Mouse (Mus musculus): ENCODE results near the gene Dmrta1.

Gene Dmrta1

DNA sequence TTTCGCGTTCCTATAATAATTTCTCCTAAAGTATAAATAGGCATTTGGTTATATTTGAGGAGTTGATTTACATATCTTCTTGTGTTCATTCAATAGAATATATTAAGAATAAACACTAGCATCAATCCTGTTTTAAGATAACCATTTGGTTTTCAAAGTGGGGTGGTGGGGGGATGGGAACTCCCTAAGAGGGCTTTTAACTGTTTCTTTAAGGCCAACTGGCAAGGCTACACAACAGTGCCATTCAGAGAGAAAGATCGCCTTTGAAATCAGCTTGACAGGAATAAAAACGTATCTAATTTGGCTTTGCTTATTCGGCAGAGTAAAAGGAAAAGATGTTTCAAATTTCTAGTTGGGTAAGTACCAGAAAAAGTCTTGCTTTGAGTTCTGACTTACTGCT, at the start of gene Dmrta1:
Gene Dmrta1 (plus strand): TSS at position 242 of the 400 bp plus-strand sequence.
- no peaks in the 10 kb centered on the region for H3K36me3 ChIP-seq (ENCODE audit: control insufficient read depth, insufficient read depth, low read length, poor library complexity, severe bottlenecking)
- no peak for DNase-seq (ENCODE audit: low read depth, low spot score)
- no peaks in the 10 kb centered on the region for H3K27me3 ChIP-seq (ENCODE audit: control insufficient read depth, insufficient read depth, low read length, poor library complexity, severe bottlenecking)

DNA sequence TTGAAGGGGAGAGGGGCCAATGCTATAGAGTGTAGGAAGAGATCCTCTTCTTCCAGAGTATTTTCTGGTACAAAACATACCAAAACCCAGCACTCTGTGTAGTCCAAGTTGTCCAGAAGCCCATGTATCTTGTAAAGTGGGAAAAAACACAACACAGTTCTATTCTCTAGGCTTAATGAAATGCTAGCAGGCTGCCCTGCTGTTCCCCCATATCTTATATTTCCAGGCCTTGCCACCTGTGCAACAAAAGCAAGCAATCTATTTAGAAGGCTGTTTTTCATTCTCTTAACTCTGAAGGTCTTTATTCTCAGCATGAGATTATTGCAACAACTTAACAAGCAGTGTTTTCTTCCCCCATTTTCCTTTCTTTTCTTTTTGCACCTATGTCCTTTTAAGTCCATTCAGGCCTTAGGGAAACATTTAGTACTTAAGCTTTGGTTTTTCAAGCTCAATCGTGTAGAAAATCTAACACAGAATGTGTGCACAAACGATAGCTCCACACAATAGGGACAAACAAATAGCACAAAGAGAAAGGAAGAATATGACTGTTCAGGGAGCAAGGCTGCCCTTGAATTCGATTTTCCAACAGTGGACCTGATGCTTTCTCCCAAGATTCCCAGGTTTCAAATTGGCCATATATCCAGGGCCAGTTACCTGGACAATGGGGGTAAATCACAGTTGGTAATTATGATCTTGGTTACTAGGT, 48.7 kb upstream of the Dmrta1 start:
- no peaks in the 10 kb centered on the region for H3K27me3 ChIP-seq (ENCODE audit: control insufficient read depth, insufficient read depth, low read length, poor library complexity, severe bottlenecking)
- no peaks in the 10 kb centered on the region for H3K36me3 ChIP-seq (ENCODE audit: control insufficient read depth, insufficient read depth, low read length, poor library complexity, severe bottlenecking)
- no peak for DNase-seq (ENCODE audit: low read depth, low spot score)

DNA sequence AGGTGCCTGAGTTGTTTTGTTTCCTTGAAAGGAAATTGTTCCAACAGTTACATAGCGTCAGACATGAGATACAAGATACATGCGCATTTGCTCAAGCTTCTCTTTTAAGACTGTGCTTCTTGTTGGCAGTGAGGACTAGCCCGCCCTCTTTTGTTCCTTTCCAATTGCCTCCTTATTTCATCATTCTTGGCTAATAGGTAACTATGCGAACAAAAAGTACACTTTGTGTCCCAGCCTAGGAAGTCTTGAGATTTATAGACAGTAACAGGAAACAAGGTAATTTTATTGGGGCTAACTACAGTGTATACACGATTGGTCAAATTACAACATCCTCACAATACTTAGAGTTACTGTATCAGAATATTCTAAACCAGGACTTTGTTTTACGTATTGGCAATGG, 47.7 kb upstream of the Dmrta1 start:
- Histone ChIP-seq H3K36me3 (ENCODE audit: control insufficient read depth, insufficient read depth, low read length, poor library complexity, severe bottlenecking) (no peaks in the 10 kb centered on the region), H3K27me3 (ENCODE audit: control insufficient read depth, insufficient read depth, low read length, poor library complexity, severe bottlenecking) (no peaks in the 10 kb centered on the region; the same call in 1 of the 2 replicates)
- DNase-seq (ENCODE audit: low read depth, low spot score) = no peak

DNA sequence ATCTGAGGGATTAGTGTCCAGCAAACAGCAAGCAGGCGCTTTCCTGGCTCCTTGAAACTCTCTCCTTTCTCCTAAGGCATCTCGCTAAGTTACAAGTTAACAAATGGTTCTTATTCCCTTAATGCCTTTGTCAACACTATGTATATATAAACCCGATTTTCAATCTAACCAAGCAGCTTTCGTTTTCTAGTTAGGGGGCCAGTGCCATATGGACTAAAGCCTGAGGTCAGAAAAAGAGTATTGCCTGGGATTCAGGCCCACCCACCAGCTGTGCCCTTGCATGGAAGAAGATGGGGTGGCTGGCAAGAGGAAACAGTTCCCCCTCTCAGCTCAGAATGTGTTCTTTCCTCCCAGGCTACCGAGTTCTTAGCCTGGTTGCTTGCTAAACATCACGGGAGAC, 40.6 kb upstream of the Dmrta1 start:
- DNase-seq (ENCODE audit: low read depth, low spot score) = no peak

DNA sequence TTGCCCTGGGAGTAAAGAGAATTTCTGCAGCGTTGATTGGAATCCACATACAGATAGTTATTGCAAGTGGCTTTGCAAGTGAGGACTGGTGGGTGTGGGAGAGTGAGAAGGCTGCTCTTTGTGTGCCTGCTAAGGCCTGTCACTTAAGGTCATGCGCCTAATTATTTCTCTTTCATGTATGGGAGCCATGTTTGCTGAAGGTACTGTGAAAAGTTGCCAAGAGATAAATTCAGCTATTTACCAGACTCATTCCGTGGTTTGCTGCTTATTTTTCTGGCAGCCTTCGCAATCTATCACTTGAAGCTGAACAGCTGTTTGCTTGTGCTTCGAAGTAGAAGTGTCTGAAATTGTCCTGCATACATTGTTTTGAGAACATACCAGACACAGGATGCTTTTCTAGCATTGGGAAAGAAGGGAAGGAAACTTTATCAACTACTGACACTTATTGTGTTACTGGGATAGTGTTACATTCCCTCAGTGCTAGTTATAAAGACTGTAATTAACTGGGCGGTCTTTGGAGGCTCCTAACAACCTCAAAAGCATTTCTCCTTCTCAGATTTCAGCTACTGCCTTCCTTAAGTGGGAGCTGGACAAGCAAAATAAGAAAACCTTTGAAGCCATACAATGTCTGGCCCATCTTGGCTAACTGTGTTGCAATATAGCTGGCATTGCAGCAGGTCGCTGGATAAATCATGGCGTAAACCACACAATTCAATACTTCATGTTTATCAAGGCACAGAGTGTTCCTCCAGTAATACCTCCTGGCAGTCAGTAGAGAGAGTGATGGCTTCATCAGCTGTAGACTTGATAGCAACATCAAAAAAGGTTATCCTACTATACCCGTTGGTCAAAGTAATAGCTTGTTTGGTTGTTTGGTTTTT, 34.8 kb upstream of the Dmrta1 start:
- no peaks in the 10 kb centered on the region for H3K27me3 ChIP-seq (ENCODE audit: control insufficient read depth, insufficient read depth, low read length, poor library complexity, severe bottlenecking)
- DNase-seq (ENCODE audit: low read depth, low spot score) = no peak

More for the DNA sequence above, 40.6 kb upstream of the Dmrta1 start:
- Histone ChIP-seq H3K36me3 (ENCODE audit: control insufficient read depth, insufficient read depth, low read length, poor library complexity, severe bottlenecking) (no peaks in the 10 kb centered on the region), H3K27me3 (ENCODE audit: control insufficient read depth, insufficient read depth, low read length, poor library complexity, severe bottlenecking) (no peaks in the 10 kb centered on the region; the same call in 1 of the 2 replicates)

DNA sequence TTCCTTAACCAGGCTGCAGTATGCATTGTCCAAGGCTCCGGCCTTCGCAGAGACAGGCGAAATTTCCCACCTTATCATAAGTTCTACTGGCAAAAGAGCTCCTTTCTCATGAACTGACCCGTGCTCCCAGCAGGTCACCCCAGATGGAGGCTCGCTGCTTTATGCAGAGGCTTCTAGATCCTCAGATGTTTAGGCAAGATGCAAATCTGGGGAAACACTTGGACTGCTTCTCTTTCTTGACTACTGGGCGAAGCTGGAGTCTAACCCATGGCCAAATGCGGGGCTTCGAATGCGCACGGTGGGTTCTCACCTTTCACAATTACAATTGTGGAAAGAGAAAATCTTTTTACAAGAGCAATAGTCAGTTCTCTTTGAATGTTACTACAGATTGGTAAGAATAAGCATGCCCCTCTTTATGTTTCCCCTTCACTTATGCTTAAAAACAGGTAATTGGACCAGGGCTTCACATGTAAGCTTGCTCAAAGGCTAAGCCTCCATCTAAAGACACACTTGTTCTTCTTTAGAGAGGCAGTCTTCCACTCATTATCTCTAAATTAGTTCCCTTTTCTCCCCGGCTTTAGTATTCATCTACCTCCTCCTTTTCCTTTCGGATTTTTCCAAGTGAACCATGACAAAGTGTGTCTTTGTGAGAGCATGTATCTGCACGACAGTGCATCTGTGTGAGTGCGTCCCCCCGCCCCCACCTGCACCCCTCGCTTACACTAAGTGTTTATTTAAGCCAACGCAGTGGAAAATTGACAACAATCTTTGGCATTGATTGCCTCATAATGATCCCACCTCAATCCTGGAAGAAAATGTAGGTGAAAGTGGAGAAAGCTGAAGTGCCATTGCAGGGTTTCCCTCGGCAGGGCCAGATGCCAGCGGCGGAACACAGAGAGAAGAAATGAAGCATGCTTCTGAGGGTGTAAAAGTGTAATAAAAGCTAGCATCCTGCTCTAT, 28.6 kb upstream of the Dmrta1 start:
- Histone ChIP-seq H3K36me3 (ENCODE audit: control insufficient read depth, insufficient read depth, low read length, poor library complexity, severe bottlenecking) (no peaks in the 10 kb centered on the region), H3K27me3 (ENCODE audit: control insufficient read depth, insufficient read depth, low read length, poor library complexity, severe bottlenecking) (no peaks in the 10 kb centered on the region; the same call in 1 of the 2 replicates)
- no peak for DNase-seq (ENCODE audit: low read depth, low spot score)

More for the DNA sequence above, 34.8 kb upstream of the Dmrta1 start:
- no peaks in the 10 kb centered on the region for H3K36me3 ChIP-seq (ENCODE audit: control insufficient read depth, insufficient read depth, low read length, poor library complexity, severe bottlenecking)

DNA sequence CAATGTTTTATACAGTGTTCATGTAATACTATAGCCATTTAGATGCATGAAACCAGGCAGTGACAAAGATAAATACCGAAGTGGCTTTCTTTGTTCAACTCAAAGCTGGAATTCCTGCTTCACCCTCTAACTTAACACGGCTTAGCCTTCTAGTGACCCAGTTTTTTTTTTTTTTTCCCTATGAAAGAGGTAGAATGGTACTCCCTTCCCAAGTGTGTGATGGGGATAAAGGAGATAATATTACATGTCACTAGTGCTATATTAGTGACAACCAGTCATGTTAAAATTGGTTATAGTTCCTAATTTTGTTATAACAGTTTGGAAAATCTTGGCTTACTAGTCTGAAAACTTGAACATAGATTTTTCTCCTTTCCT, 27.9 kb upstream of the Dmrta1 start:
- no peaks in the 10 kb centered on the region; the same call in 1 of the 2 replicates for H3K27me3 ChIP-seq (ENCODE audit: control insufficient read depth, insufficient read depth, low read length, poor library complexity, severe bottlenecking)
- no peak for DNase-seq (ENCODE audit: low read depth, low spot score)
- no peaks in the 10 kb centered on the region for H3K36me3 ChIP-seq (ENCODE audit: control insufficient read depth, insufficient read depth, low read length, poor library complexity, severe bottlenecking)

DNA sequence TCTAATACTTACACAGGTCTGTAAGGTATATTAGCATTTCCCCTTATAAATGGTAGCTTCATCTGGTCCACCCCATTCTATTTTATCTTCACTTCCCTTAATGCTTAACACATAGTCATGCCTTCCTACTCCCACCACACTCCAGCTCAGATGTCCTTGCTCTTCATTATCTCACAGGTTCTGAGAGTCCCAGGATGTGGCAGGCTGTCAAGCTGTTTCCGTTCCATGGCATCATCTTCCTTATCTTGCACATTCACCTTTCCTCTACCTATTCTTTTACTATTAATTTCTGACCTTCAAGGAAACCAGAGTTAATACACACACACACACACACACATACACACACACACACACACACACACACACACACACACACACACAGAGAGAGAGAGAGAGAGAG, 27.5 kb upstream of the Dmrta1 start:
- no peaks in the 10 kb centered on the region; the same call in 1 of the 2 replicates for H3K27me3 ChIP-seq (ENCODE audit: control insufficient read depth, insufficient read depth, low read length, poor library complexity, severe bottlenecking)
- DNase-seq (ENCODE audit: low read depth, low spot score) = no peak
- no peaks in the 10 kb centered on the region for H3K36me3 ChIP-seq (ENCODE audit: control insufficient read depth, insufficient read depth, low read length, poor library complexity, severe bottlenecking)

DNA sequence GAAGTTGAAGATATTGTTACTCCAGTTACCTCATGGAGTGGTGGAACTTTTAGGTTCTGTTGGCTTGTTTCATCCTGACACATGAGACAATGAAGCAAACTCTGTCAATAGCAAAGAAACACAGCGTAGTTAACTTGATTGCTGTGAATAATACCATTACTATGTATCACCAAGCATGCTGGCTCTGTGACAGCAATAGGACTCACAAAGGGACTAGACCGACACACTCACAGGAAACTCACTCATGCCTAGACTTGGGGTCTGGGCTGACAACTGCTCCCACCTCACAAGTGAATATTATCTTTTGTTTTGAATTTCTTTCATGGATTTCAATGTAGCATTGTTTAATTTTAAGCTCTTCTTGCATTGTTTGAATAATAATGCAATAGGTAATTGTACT, 15.8 kb upstream of the Dmrta1 start:
- DNase-seq (ENCODE audit: low read depth, low spot score) = no peak
- Histone ChIP-seq H3K36me3 (ENCODE audit: control insufficient read depth, insufficient read depth, low read length, poor library complexity, severe bottlenecking) (no peaks in the 10 kb centered on the region), H3K27me3 (ENCODE audit: control insufficient read depth, insufficient read depth, low read length, poor library complexity, severe bottlenecking) (no peaks in the 10 kb centered on the region)

DNA sequence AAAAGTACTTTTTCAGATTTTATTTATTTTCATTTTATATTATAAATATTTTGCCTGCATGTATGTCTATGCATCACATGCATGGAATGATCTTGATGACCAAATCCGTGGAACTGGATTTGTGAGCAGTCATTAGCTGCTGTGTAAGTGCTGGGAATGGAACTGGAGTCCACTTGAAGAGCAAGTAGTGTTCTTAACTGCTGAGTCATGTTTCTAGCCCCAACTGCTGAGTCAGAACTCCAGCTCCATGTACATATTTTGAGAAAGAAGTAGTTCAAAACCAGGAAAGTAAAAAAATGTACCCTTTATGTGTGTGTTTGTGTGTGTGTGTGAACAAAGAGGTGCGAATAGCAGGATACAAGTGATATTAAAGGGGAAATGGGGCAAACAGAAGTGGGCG, 4.5 kb upstream of the Dmrta1 start:
- Histone ChIP-seq H3K36me3 (ENCODE audit: control insufficient read depth, insufficient read depth, low read length, poor library complexity, severe bottlenecking) (no peaks in the 10 kb centered on the region), H3K27me3 (ENCODE audit: control insufficient read depth, insufficient read depth, low read length, poor library complexity, severe bottlenecking) (no peaks in the 10 kb centered on the region)
- no peak for DNase-seq (ENCODE audit: low read depth, low spot score)

DNA sequence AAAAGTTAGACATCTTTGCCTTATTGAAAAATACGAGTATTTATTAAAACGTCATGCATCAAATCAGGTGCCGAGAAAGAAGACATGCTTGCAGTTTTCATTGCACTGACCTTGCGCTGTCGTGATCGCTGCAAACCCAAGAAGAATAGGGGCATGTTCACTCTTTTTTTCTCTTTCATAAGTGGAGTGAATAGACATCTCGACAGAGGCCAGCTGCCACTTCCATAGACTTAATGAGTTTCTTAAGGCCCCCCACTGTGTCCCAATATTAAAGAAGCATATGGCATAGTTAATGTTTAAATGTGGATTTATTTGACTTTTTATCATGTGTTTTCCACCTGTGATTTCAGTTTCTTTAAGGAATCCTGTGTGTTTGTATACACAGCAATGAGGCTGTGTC, 1.3 kb upstream of the Dmrta1 start:
- Histone ChIP-seq H3K27me3 (ENCODE audit: control insufficient read depth, insufficient read depth, low read length, poor library complexity, severe bottlenecking) (no peaks in the 10 kb centered on the region), H3K36me3 (ENCODE audit: control insufficient read depth, insufficient read depth, low read length, poor library complexity, severe bottlenecking) (no peaks in the 10 kb centered on the region)
- no peak for DNase-seq (ENCODE audit: low read depth, low spot score)

DNA sequence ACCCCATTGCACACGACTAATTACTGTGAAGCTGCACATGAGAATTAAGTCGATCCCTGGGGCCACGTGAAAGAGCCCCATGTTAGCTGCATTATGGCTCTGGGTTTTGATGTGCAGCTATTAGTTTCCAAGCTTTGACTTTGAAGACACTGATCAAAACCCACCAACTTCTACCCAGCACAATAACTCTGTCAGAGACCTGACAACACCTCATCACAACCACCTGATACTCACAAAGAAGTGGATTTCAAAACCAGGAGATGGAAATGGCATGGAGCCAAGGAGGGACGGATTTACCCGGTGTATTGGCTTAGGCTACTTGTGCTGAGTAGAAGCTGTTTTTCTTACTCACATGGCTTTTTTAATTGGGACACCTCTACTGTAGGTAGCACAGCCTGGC, 523 bp upstream of the Dmrta1 start:
- H3K27me3 ChIP-seq (ENCODE audit: control insufficient read depth, insufficient read depth, low read length, poor library complexity, severe bottlenecking) = no peaks in the 10 kb centered on the region
- no peaks in the 10 kb centered on the region for H3K36me3 ChIP-seq (ENCODE audit: control insufficient read depth, insufficient read depth, low read length, poor library complexity, severe bottlenecking)
- DNase-seq (ENCODE audit: low read depth, low spot score) = no peak

DNA sequence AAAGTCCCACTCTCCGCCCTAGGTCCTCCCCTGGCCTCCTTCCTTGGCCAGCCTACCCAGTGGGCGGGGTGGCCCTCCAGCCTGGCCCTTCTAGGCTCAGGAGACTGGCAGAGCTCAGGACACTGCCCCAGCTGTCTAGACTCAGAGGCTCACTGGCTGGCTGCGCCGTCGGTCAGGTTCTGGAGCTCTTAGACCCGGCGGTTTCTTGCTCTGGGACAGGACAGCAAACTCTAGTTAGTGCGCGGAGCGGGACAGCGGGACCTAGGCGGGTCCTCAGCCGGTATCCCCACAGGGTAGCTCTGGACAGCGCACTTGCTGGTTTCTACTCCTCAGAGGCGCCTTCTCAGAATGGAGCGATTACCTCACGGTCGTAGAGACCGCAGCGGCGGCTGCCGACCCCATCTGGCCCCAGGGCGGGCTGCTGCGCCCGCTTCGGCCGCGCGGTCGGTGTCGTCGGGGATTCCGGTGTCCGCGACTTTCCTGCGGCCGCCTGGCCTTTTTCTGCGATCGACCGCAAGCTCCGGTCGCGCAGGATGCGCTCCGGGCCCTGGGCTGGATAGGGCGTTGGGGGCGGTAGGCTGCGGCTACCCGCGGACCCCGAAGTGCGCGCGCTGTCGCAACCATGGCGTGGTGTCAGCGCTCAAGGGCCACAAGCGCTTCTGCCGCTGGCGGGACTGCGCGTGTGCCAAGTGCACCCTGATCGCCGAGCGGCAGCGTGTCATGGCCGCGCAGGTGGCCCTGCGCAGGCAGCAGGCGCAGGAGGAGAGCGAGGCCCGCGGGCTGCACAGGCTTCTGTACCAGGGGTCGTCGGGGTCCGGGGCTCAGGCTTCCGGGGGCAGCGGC, 8.9 kb downstream of the Dmrta1 start:
- no peak for DNase-seq (ENCODE audit: low read depth, low spot score)
- no peaks in the 10 kb centered on the region for H3K27me3 ChIP-seq (ENCODE audit: control insufficient read depth, insufficient read depth, low read length, poor library complexity, severe bottlenecking)
- no peaks in the 10 kb centered on the region for H3K36me3 ChIP-seq (ENCODE audit: control insufficient read depth, insufficient read depth, low read length, poor library complexity, severe bottlenecking)

Measured in splenic B cell, adult 2 months (primary cell).